Mouse (Mus musculus): Measurements from ENCODE around the gene Ggn. TPM values are rescaled to one million over a fixed set of nuclear protein-coding genes. Genes with fewer than 3 reads are reported as not detected.

Ggn gene
- 0.73 and 0.75 TPM in 2 replicates for total RNA-seq (2014; rRNA removed)
- polyA plus RNA-seq (2015; fragmentation: Nextera tagmentation; extraction: Ambion mirVana): 0.41 and 0.74 TPM in 2 replicates

- Histone ChIP-seq H3K4me3 (ENCODE audit: low read length) (peak within 1 kb of the TSS; percentile 80), H3K9me3 (ENCODE audit: low read length) (no peaks in the 10 kb centered on the region), H3K4me2 (ENCODE audit: low read depth, low read length) (peak within 1 kb of the TSS; percentile 83), H3K27me3 (ENCODE audit: insufficient read depth, low read length) (peaks cover 26% of the 10 kb centered on the region; the same call in 1 of the 2 replicates), H3K9ac (replicated peaks; ENCODE audit: low read length) (peak within 1 kb of the TSS; percentile 78), H3K4me1 (ENCODE audit: insufficient read depth, low read length) (peaks cover 12% of the 10 kb centered on the region), H3K36me3 (ENCODE audit: insufficient read depth, low read length) (peaks cover 23% of the 10 kb centered on the region), H3K27ac (peak within 1 kb of the TSS; percentile 92)
- TF ChIP-seq CTCF (IDR thresholded peaks at IDR 0.05; ENCODE audit: low read depth): no peak
- peak; percentile 80 for DNase-seq (ENCODE audit: low spot score)
- peak; percentile 77 for ATAC-seq
- WGBS: under 1% methylated on average over 30 of the region's 30 CpGs
Observed at GRCm38 (mm10) chr7:29170066-29170754, at the start of gene Ggn, which contains the start of gene Spred3. Gene Ggn, plus strand, starts transcription at chr7:29170210. Gene Spred3, minus strand, starts transcription at chr7:29170411.

- 89% methylated on average over 9 of the region's 9 CpGs for WGBS
- no peak overlapping the region for H3K9ac ChIP-seq (replicated peaks; ENCODE audit: low read length)
- TF ChIP-seq CTCF (IDR thresholded peaks at IDR 0.05; ENCODE audit: low read depth): no peak
- no peak for DNase-seq (ENCODE audit: low spot score)
- H3K4me2 ChIP-seq (ENCODE audit: low read depth, low read length): no peak overlapping the region
- no peak for ATAC-seq
- no peak overlapping the region for H3K27ac ChIP-seq
- H3K27me3 ChIP-seq (ENCODE audit: insufficient read depth, low read length): no peaks in the 10 kb centered on the region
- H3K4me1 ChIP-seq (ENCODE audit: insufficient read depth, low read length): no peaks in the 10 kb centered on the region; the same call in 1 of the 2 replicates
- H3K4me3 ChIP-seq (ENCODE audit: low read length): no peak overlapping the region
- H3K36me3 ChIP-seq (ENCODE audit: insufficient read depth, low read length): no peaks in the 10 kb centered on the region
- no peaks in the 10 kb centered on the region for H3K9me3 ChIP-seq (ENCODE audit: low read length)
Observed at GRCm38 (mm10) chr7:29122821-29123220, 47.2 kb upstream of the Ggn start.

- Histone ChIP-seq H3K4me3 (ENCODE audit: low read length) (no peak overlapping the region), H3K9ac (replicated peaks; ENCODE audit: low read length) (no peak overlapping the region), H3K27me3 (ENCODE audit: insufficient read depth, low read length) (no peaks in the 10 kb centered on the region), H3K4me1 (ENCODE audit: insufficient read depth, low read length) (no peaks in the 10 kb centered on the region; the same call in 1 of the 2 replicates), H3K4me2 (ENCODE audit: low read depth, low read length) (no peak overlapping the region), H3K27ac (no peak overlapping the region), H3K36me3 (ENCODE audit: insufficient read depth, low read length) (no peaks in the 10 kb centered on the region), H3K9me3 (ENCODE audit: low read length) (no peaks in the 10 kb centered on the region)
- 56% methylated on average over 5 of the region's 5 CpGs for WGBS
- TF ChIP-seq CTCF (IDR thresholded peaks at IDR 0.05; ENCODE audit: low read depth): no peak
- DNase-seq (ENCODE audit: low spot score) (no peak), ATAC-seq (no peak)
Observed at GRCm38 (mm10) chr7:29123531-29124358, 46.3 kb upstream of the Ggn start.

- TF ChIP-seq CTCF (IDR thresholded peaks at IDR 0.05; ENCODE audit: low read depth): no peak
- Histone ChIP-seq H3K36me3 (ENCODE audit: insufficient read depth, low read length) (no peaks in the 10 kb centered on the region), H3K4me3 (ENCODE audit: low read length) (peak within 1 kb of the TSS; percentile 24), H3K27me3 (ENCODE audit: insufficient read depth, low read length) (no peaks in the 10 kb centered on the region), H3K27ac (no peak within 1 kb of the TSS), H3K9me3 (ENCODE audit: low read length) (no peaks in the 10 kb centered on the region), H3K4me2 (ENCODE audit: low read depth, low read length) (peak within 1 kb of the TSS; percentile 56), H3K9ac (replicated peaks; ENCODE audit: low read length) (no peak within 1 kb of the TSS), H3K4me1 (ENCODE audit: insufficient read depth, low read length) (no peaks in the 10 kb centered on the region; the same call in 1 of the 2 replicates)
- WGBS: 4% methylated on average over 16 of the region's 16 CpGs
- DNase-seq (ENCODE audit: low spot score): peak; percentile 36
- no peak for ATAC-seq
Observed at GRCm38 (mm10) chr7:29124970-29125369, 45.0 kb upstream of the Ggn start, which contains the start of gene Ryr1. Gene Ryr1, minus strand, starts transcription at chr7:29125179.

GRCm38 (mm10) chr7:29126173-29126915 is 43.7 kb upstream of the Ggn start:
- WGBS: 33% methylated on average over 7 of the region's 7 CpGs
- no peak for DNase-seq (ENCODE audit: low spot score)
- H3K36me3 ChIP-seq (ENCODE audit: insufficient read depth, low read length): no peaks in the 10 kb centered on the region

GRCm38 (mm10) chr7:29128725-29129124 is 41.3 kb upstream of the Ggn start:
- DNase-seq (ENCODE audit: low spot score) (peak; percentile 21), ATAC-seq (no peak)
- peak; percentile 64 for TF ChIP-seq CTCF (IDR thresholded peaks at IDR 0.05; ENCODE audit: low read depth)

More at GRCm38 (mm10) chr7:29126173-29126915, 43.7 kb upstream of the Ggn start:
- Histone ChIP-seq H3K27ac (no peak overlapping the region), H3K9me3 (ENCODE audit: low read length) (no peaks in the 10 kb centered on the region), H3K27me3 (ENCODE audit: insufficient read depth, low read length) (no peaks in the 10 kb centered on the region), H3K9ac (replicated peaks; ENCODE audit: low read length) (no peak overlapping the region), H3K4me3 (ENCODE audit: low read length) (no peak overlapping the region), H3K4me1 (ENCODE audit: insufficient read depth, low read length) (no peaks in the 10 kb centered on the region; the same call in 1 of the 2 replicates), H3K4me2 (ENCODE audit: low read depth, low read length) (no peak overlapping the region)
- peak; percentile 56 for TF ChIP-seq CTCF (IDR thresholded peaks at IDR 0.05; ENCODE audit: low read depth)
- no peak for ATAC-seq

More at GRCm38 (mm10) chr7:29128725-29129124, 41.3 kb upstream of the Ggn start:
- no peak overlapping the region for H3K4me2 ChIP-seq (ENCODE audit: low read depth, low read length)
- no peak overlapping the region for H3K4me3 ChIP-seq (ENCODE audit: low read length)
- H3K36me3 ChIP-seq (ENCODE audit: insufficient read depth, low read length): no peaks in the 10 kb centered on the region
- WGBS: 55% methylated on average over 2 of the region's 2 CpGs
- no peaks in the 10 kb centered on the region; the same call in 1 of the 2 replicates for H3K4me1 ChIP-seq (ENCODE audit: insufficient read depth, low read length)
- H3K27me3 ChIP-seq (ENCODE audit: insufficient read depth, low read length): no peaks in the 10 kb centered on the region
- H3K9ac ChIP-seq (replicated peaks; ENCODE audit: low read length): no peak overlapping the region
- H3K27ac ChIP-seq: no peak overlapping the region
- H3K9me3 ChIP-seq (ENCODE audit: low read length): no peaks in the 10 kb centered on the region
